Mouse (Mus musculus): ENCODE data around the gene Hhipl1.

Gene Hhipl1

DNA sequence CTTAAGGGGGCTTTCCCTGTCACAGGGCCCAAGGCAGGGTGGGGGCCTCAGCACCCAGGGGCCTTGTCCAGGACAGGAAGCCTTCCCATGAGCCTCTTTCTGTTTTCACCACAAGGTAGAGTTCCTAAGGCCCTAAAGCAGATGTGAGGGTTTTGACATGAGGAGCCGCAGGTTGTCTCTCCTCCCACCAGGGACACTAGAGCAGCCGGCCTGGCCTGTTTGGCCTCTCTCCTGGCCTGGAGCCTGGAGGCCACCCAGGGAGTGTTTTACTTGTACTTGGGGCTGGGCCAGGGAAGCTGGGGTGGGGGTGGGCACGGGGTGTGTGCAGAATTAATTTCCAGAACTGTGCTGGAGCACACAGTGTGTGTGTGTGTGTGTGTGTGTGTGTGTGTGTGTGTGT lies 59.3 kb downstream of the Hhipl1 start:
- DNase-seq (ENCODE audit: low spot score): peak; percentile 68

DNA sequence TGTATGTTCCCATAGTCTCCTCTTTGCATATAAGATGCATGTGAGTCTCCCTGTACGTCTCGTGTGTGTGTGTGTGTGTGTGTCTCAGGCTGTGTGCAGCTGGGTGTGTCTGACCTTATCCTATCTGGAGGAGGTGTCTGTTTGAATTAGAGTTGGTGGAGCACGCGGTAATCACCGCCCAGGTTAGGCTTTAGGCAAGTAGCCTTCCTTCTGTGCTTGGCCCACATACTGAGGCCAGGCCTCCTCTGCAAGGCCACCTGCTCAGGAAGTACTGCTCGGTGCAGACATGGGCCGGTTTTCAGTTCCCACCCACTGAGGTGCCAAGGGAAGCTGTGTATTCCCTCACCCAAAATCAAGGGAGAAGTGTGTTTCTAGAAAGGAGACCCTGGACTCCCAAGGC lies 59.8 kb downstream of the Hhipl1 start:
- no peak for DNase-seq (ENCODE audit: low spot score)

DNA sequence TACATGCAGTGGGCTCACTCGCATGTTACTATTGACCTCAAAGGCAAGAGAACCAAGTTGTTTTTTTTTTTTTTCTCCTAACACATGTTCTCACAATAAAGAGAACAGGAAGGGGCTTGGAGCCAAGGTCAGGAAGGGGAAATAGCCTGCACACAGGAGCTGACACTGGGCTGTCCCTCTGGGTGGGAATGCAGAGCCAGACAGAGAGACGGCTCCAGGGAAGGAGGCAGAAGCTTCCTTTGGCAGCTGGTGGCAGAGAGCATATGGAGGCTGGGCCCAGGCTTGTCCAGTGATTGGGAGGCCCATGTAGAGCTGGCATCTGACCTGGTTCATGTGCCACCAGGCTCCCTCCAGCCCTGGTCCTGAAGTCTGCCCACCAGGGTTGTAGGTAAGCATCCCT lies 61.8 kb downstream of the Hhipl1 start:
- DNase-seq (ENCODE audit: low spot score): no peak

DNA sequence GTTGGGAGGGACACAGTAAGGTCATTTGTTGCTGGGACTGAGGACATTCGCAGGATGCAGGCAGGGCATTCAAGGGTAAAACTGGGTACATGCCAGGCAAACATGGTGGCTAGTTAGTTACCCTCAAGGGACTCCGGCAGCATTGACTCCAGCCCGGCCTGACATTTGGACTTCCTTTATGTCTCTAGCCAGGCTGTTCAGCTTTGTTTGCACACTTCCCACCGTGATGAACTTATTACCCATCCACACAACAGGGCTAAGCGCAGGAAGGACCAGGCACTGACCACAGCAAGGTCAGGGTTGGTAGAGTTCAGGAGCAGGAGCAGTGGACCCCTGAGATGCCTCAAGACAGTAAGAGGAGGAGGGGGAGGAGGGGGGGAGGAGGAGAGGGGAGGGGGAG lies 62.9 kb downstream of the Hhipl1 start:
- no peak for DNase-seq (ENCODE audit: low spot score)

DNA sequence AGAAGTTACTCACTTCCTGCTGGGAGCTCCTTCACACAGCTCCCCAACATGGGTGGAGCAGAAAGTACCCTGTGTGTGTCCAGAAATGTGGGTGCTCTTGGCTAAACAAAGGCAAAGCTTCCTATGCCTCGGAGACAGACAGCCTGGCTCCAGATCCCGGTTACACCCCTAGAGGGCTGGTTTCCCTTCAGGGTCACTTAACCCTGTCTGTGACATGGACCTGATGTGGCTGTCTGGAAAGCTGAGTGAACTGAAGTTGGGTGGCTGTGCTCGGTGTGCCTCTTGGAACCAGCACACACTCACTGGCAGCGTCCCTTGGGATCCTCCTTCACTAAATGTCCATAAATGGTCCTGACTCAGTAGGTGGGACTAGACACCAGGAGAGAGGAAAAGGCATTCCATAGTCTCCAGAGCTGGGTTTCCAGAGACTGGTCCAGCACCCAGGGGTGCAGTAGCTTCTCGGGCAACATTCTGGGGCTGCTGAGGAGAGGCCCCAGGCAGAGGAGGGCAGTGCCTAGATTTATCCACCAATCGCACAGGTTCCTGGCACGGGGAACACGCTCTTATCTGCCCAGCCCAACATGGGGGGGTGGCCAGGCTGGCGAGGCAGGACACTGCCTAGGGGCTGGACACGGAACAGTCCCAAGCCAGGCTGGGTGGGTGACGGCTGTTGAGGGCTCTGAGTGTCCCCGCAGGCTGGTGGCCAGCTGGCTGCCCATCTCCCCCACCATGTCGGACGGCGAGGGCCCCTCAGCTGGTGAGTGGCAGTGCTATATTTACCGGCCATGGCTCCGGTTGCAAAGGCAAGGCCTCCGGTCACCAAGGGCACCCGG lies 64.7 kb downstream of the Hhipl1 start, which contains the start of gene Eml1:
TSS of gene Eml1 (plus strand) at position 362 of the 833 bp plus-strand sequence.
- DNase-seq (ENCODE audit: low spot score): peak; percentile 23

DNA sequence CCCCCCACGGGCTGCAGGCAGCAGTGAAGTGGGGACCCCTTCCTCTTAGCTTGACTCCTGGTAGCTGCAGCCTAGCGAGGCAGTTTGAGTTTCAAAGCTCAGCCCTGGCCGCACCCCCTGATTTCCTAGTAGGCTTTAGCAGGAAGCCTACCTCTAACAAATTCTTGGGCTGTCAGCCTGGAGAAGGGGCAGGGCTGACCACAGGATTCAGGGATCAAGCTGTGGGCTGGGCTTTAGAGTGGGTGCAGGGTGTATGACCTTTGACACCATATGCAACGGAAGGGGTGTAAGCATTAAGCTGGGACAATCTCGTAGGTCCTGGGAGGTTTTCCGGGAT lies 65.3 kb downstream of the Hhipl1 start:
- no peak for DNase-seq (ENCODE audit: low spot score)

DNA sequence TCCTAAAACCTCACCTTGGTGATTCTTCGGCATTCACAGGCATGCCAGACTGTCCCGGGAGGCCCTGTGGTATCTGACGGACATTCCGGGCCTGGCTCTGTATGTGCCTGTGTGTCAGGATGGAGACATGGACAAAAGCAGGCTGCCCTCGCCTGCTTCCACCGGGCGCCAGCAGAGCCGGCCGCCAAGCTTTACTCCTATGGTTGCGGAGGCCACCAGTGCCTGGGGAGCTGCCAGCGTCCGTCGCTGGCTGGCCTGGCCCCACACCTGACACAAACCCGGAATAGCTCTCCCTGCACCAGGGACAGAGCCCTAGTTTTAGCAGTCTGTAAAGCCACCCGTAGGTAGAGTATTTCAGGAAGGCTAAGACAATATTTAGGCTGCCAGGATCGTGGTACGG lies 66.2 kb downstream of the Hhipl1 start:
- no peak for DNase-seq (ENCODE audit: low spot score)

DNA sequence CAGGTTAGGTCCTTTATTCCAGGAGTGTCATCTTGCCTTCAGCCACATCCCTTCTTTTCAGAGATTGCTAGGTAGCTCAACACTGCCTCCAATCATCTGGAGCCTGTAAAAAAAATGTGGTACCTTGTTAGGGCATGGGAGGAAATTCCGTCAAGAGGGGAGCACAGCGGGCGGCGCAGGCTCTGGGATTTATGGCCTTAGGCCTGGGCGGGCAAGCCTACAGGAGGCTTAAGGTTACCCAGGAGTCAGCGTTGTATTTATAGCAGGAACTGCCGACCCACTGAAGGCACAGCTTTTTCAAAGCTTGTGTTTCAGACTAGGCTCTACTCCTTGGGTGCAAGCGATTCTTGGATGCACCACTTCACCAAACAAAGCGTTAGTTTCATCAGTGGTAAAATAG lies 67.5 kb downstream of the Hhipl1 start:
- no peak for DNase-seq (ENCODE audit: low spot score)

DNA sequence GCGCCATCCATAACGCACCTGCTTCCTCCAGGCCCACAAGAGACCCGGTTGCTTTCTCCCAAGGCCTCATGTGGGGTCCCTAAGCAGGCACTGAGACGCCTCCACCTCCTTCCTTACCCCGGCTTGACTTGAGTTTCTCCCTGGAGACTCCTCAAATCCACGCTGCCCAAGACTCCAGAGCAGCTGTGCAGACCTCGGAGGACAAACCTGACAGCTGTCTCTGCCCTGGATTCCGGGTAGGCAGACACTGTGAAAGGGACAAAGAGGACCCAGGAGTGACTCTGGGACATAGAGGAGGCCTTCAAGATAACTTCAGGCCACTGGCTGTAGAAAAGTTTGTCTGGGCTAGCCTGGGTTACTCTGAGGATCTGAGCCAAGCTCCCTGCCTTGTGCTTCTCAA lies 68.6 kb downstream of the Hhipl1 start:
- no peak for DNase-seq (ENCODE audit: low spot score)

DNA sequence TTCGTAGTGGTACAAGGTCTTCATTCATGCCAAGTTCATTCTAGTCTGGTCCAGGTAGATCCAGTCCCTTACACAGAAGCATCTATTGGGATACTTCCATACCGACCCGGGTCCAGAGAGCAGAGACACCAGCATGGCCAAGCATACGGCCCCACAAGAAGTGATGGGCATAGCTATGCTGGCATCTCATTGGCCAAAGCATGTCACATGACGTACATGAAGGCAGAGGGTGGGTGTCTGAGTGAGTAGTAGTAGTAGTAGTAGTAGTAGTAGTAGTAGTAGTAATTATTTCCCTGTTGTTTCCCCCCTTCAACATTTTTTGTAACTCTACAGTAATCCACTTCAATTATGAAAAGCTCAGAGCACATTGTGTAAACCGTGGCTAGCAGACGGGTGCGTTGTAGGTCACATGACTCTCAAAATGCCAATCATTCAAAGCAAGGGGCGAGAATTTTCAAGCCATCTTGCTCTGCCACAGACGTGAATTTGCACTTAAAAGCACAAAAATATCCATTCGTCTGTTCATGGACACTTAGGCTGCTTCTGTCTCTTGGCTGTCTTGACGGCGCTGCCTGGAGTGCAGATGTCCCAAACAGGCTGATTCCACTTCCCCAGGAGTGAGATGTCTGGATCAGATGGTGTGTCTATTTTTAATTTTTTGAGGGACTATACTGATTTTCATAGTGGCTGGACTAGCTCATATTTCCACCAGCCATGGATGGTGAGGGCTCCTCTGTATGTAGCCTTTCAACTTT lies 72.5 kb downstream of the Hhipl1 start:
- DNase-seq (ENCODE audit: low spot score): no peak

Measured in ovary, postnatal 36 days (tissue).